Mouse (Mus musculus) spleen, adult 2 months (tissue): ENCODE results near the gene Cpe. TPM values are rescaled to one million over a fixed set of nuclear protein-coding genes. Genes with fewer than 3 reads are reported as not detected.

ENCODE experiments used
- DNase-seq, 2 experiments: peaks; one replicate each; pipeline versions ENCODE4 v3.0.0 to v3.0.0-alpha.2; 2012 to 2021; ENCODE audit warnings: low spot score in 2 of 2, low read depth in 1 of 2
- H3K27ac ChIP-seq: fragments of 200-500 bp; 2 replicates; pipeline ENCODE4 v1.5.1; 2012; ENCODE audit warnings: low read length, inconsistent platforms; ENCODE audit not compliant: insufficient read depth
- H3K27me3 ChIP-seq: fragments of 200-500 bp; 2 replicates; pipeline ENCODE4 v1.6.1; 2012; ENCODE audit warnings: mild to moderate bottlenecking, moderate library complexity, low read length, inconsistent platforms; ENCODE audit not compliant: control insufficient read depth, insufficient read depth
- H3K36me3 ChIP-seq: fragments of 200-500 bp; 2 replicates; pipeline ENCODE4 v1.6.1; 2012; ENCODE audit warnings: mild to moderate bottlenecking, low read length, inconsistent platforms; ENCODE audit not compliant: control insufficient read depth, insufficient read depth
- H3K4me1 ChIP-seq: fragments of 200-500 bp; 2 replicates; pipeline ENCODE4 v1.6.1; 2011; ENCODE audit warnings: inconsistent platforms; ENCODE audit not compliant: control insufficient read depth, insufficient read depth, insufficient read length
- H3K4me3 ChIP-seq: fragments of 200-500 bp; 2 replicates; pipeline ENCODE4 v1.5.1; 2011; ENCODE audit warnings: mild to moderate bottlenecking, inconsistent platforms; ENCODE audit not compliant: insufficient read depth, insufficient read length; ENCODE audit errors: extremely low read depth
- CTCF ChIP-seq: fragments of 200-500 bp; IDR thresholded peaks from 2 replicates; pipeline ENCODE4 v1.5.1; 2011; ENCODE audit warnings: mild to moderate bottlenecking, inconsistent platforms; ENCODE audit not compliant: insufficient read depth, insufficient read length, insufficient replicate concordance; ENCODE audit errors: extremely low read depth
- POLR2A ChIP-seq: fragments of 200-500 bp; IDR thresholded peaks from 2 replicates; pipeline ENCODE4 v1.6.1; 2011; ENCODE audit warnings: low read depth, low read length, inconsistent platforms
- WGBS: fragments of 180-500 bp; shearing (Covaris S2); methylation state at CpG from one replicate; pipeline ENCODE4 v1.1.7; 2018; 5-methylcytosine and 5-hydroxymethylcytosine counted together
- polyA plus RNA-seq: library from polyadenylated mRNA; depleted of rRNA; stranded (reverse); fragments of >200 nt; gene quantifications from 2 replicates; pipeline ENCODE4 v1.2.3, GENCODE M21; 2012; rRNA removed

Gene Cpe
- polyA plus RNA-seq, 1 experiment: 3.4 TPM

GRCm38 (mm10) chr8:64590456-64590855 is 102.4 kb downstream of the Cpe start:
- Histone ChIP-seq H3K4me1 (no peaks in the 10 kb centered on the region), H3K27ac (no peak overlapping the region), H3K27me3 (no peaks in the 10 kb centered on the region), H3K36me3 (no peaks in the 10 kb centered on the region), H3K4me3 (no peak overlapping the region)
- no peak for DNase-seq
- 100% methylated on average over 1 of the region's 1 CpGs for WGBS
- TF ChIP-seq CTCF (no peak), POLR2A (no peak)

GRCm38 (mm10) chr8:64582887-64583286 is 110.0 kb downstream of the Cpe start:
- Histone ChIP-seq H3K27me3 (no peaks in the 10 kb centered on the region), H3K27ac (no peak overlapping the region), H3K36me3 (no peaks in the 10 kb centered on the region), H3K4me3 (no peak overlapping the region), H3K4me1 (no peaks in the 10 kb centered on the region)
- WGBS: 78% methylated on average over 3 of the region's 3 CpGs
- TF ChIP-seq CTCF: no peak
- no peak for TF ChIP-seq POLR2A
- DNase-seq: no peak

GRCm38 (mm10) chr8:64578221-64578620 is 114.6 kb downstream of the Cpe start:
- Histone ChIP-seq H3K27ac (no peak overlapping the region), H3K4me1 (no peaks in the 10 kb centered on the region), H3K36me3 (no peaks in the 10 kb centered on the region), H3K4me3 (no peak overlapping the region), H3K27me3 (no peaks in the 10 kb centered on the region)
- TF ChIP-seq CTCF (no peak), POLR2A (no peak)
- WGBS: 65% methylated on average over 8 of the region's 8 CpGs
- no peak for DNase-seq

- Histone ChIP-seq H3K27me3 (no peaks in the 10 kb centered on the region), H3K27ac (no peak overlapping the region), H3K4me3 (no peak overlapping the region), H3K4me1 (no peaks in the 10 kb centered on the region), H3K36me3 (no peaks in the 10 kb centered on the region)
- no peak for TF ChIP-seq CTCF
- TF ChIP-seq POLR2A: no peak
- no peak for DNase-seq
- WGBS: 88% methylated on average over 9 of the region's 9 CpGs
Observed at GRCm38 (mm10) chr8:64575001-64575400, 117.9 kb downstream of the Cpe start.

- Histone ChIP-seq H3K4me1 (no peaks in the 10 kb centered on the region), H3K27ac (no peak overlapping the region), H3K27me3 (no peaks in the 10 kb centered on the region), H3K36me3 (no peaks in the 10 kb centered on the region), H3K4me3 (no peak overlapping the region)
- TF ChIP-seq CTCF (no peak), POLR2A (no peak)
- DNase-seq: no peak
- WGBS: 54% methylated on average over 5 of the region's 5 CpGs
Observed at GRCm38 (mm10) chr8:64548054-64548850, 144.6 kb downstream of the Cpe start.

- no peaks in the 10 kb centered on the region for H3K4me1 ChIP-seq
- TF ChIP-seq CTCF: no peak
- no peak for TF ChIP-seq POLR2A
- 90% methylated on average over 7 of the region's 7 CpGs for WGBS
- no peaks in the 10 kb centered on the region for H3K27me3 ChIP-seq
- H3K4me3 ChIP-seq: no peak overlapping the region
- no peak overlapping the region for H3K27ac ChIP-seq
- no peaks in the 10 kb centered on the region for H3K36me3 ChIP-seq
- no peak for DNase-seq
Observed at GRCm38 (mm10) chr8:64543441-64543840, 149.4 kb downstream of the Cpe start.

Other genes starting within 250 kb of the Cpe start
- 3.8 and 4.4 TPM in 2 replicates for gene Msmo1, start 40.7 kb upstream of the Cpe start, polyA plus RNA-seq
- 5.2 and 5.3 TPM in 2 replicates for gene Klhl2, start 157.0 kb upstream of the Cpe start, polyA plus RNA-seq